Mouse (Mus musculus): Measurements from ENCODE around the gene Ntng1.

Ntng1 gene

DNA sequence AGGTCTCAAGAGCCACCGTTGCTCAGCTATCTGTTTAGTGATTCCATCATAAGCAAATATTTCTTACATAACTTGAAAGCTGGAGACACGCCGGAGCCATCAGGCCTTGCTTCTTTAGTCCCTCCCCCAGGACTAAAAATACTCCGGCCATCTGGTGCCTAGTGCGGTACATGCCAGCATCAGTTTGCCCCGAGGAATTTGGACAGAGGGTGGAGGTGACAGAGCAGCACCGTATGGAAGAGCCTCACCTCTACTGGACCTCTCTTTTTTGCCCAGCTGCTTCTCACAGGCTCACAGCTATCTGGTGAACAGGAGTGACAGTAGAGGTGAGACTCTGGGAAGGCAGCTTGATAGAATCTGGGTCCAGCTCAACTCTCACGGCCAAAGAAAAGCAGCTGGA lies 211.6 kb downstream of the Ntng1 start:
- in situ Hi-C loops (cut with MboI, MseI): loop anchor here (10.0 kb wide), 1 partner anchor 637 kb away; no protein-coding TSS in a partner anchor

DNA sequence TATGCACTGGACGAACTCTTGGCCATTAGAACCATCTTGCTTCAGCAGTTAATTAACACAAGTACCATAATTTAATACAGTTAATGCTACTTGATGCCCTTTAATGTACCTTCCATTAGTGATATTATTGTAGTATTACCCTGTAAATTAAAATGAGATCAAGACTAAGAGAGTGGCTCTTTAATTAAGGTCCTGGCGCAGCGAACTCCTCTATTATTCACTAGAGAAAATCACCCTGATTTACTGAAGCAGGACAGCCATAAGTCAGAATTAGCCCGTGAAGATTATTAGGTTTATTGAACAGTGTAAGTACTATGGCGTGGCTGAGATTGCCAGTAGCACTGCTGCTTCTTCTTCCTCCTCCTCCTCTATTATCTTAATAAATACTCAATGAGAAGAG lies 212.8 kb downstream of the Ntng1 start:
- in situ Hi-C loops (cut with MboI, MseI): loop anchor here (10.0 kb wide), 1 partner anchor 636 kb away; no protein-coding TSS in a partner anchor

DNA sequence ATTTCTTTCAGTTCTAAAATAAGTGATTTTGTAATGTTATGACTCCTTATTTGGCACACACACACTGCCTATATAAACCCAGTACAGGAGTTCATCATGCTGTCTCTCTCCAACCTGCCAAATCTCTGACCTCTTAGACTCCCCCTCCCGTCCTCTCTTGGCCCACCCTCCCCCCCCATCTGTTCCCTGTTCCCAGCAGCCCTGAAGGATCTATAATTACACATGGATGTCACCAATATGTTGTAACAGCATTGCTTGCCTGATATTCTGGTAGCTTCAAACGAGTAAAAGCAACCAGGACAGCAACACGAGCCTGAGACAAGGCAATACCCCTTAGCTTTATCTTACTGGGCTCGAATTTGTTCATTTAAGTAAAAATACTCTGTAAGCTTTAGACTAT lies 220.0 kb downstream of the Ntng1 start:
- in situ Hi-C loops (cut with MboI, MseI): no loop called here

DNA sequence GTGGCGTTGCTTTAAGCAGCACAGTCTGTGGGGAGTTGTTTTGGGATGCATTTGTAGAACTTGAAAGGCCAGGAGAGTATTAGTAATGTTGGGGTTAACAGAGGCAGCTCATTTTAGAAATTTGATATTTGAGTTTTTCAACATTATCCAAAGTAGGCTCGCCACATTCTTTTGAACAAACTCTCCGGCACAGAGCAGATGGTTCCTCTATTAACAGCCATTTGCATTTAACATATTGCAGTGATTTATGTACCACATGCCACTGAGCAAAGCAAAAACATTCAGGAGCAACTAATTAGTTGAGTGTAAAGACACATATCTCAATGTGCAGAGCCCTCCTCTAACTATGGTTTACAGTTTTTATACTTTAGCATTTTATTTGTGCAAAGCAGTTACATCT lies 224.8 kb downstream of the Ntng1 start:
- in situ Hi-C loops (cut with MboI, MseI): no loop called here

DNA sequence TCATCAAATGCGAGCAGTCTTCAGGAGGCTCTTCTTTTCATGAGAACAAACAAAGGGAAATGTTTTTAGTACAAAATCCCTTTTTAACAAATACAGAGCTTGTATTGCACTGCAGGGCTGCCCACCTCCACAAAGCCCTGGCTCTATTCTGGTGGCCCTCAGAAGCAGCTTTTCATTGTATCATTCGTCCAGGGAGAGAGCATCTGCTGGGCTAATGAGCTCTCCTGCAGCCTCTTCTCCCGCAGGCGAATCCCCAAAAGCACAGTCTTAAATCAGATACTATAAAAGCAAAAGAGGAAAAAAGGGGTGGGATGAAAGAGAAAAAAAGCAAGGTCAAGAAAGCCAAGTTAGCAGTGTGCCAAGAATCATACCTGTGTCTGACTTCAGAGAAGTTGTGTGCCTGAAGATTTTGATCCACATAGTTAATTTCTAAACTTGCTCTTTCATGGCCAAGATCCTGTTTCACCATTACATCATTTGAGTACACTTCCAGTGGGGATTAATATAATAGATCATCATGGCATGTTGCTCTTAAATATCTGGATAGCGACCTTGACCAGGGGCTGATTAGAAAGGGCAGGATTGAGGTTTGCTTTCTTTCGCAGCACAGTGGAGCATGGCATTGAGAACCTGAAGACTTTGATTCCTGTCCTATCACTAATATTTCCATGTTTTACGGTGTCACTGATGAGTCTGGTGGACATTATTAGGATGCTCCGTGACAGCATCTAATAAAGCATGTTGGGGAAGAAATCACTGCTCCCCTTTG lies 225.7 kb downstream of the Ntng1 start:
- in situ Hi-C loops (cut with MboI, MseI): no loop called here

DNA sequence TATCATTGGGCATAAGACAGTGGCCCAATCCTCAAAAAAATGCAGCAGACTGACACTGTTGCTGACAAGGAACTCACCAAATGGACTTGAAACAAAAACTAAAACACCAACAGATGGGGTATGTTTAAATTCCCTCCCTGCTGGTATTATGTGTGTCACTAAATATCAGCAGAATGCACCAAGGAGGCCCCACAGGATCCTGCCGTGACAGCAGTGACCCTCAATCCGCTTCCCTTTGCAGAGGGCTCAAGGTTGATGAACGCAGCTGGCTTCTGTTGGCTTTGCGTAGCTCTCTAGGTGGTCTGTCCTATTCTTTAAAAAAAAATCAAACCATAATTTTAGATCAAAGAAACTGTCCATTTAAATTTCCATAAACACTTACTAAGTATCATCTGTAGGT lies 226.7 kb downstream of the Ntng1 start:
- in situ Hi-C loops (cut with MboI, MseI): no loop called here

DNA sequence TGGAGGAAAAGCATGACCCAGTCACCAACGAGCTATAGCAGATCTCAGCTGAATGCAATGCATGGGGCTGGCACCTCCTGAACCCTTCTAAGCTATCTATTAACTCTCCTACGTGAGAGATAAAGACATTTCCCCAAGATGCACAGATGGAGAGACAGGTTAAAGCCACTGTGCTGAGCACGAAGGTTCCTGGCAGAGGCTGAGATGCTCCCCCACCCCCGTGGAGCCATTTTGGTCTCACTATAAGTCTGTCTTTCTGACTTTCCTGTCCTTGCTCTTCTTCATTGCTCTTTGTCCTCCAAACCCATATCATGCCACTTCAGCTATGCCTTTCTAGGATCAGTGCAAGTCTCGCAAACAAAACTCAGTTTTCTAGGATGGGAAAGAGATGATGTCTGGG lies 229.6 kb downstream of the Ntng1 start:
- in situ Hi-C loops (cut with MboI, MseI): no loop called here

DNA sequence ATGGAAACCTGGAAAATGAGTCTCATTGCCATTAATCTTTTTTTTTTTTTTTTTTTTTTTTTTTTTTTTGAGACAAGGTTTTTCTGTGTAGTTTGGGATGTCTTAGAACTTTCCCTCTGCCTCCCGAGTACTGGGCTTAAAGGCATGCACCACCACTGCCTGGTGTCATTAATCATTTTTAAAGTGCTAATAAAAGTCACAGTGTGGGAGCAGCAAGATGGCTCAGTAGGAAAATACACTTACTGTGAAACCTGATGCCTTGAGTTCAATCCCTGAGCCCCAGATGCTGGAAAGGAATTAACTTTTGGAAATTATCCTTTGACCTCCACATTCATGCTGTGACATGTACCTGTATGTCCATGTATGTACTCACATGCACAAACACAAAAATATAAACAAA lies 253.2 kb downstream of the Ntng1 start:
- in situ Hi-C loops (cut with MboI, MseI): no loop called here

DNA sequence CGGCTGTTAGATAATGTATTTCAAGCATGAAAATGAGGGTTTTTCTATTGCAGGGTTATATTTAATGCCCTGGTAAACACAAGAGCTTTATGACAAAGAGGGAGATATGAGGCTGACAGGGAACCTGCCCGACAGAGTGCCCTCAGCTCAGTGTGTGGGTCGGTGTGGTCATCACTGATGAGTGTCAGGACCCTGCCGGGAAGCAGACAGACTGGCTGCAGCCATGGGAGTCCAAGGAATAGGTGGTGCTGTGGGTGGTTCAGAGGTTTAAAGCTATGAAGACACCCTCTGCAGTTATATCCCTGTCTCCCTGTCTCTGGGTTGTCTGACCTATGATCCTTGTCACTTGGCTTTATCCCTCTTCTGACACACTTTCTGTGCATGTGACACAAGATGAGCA lies 258.1 kb downstream of the Ntng1 start:
- in situ Hi-C loops (cut with MboI, MseI): no loop called here

DNA sequence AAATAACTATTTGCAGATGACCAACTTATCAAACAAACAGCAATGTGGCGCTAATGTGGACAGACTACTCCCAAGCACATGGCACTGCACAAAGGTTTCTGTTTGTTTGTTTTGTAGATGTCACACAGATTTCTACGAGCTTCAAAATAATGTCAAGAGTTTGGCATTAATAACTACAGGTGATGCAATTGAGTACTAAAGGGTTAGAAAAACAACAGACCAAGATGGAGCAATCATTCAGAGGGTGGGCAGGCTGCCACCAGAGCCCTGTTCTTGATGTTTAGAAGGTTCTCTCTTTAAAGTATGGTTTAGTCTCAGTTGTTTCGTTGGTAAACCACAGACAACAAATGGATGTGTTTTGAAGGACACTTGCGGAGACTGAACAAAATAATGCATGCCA lies 264.8 kb downstream of the Ntng1 start:
- in situ Hi-C loops (cut with MboI, MseI): no loop called here

DNA sequence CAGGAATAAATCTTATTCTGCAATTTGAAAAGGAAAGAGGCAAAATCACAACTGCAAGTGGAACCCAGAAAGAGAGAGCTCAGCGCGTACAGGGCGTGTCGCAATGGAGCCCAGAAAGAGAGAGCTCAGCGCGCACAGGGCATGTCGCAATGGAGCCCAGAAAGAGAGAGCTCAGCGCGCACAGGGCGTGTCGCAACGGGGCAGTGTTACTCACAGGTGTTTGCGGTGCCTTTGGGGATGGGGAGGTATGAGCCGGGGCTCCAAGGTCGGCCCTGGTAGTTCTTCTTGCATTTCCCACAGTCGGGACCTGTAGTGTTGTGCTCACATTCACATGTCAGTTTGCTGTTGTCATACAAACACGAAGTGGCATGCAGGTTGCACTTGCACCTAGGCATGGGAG lies 271.8 kb downstream of the Ntng1 start:
- in situ Hi-C loops (cut with MboI, MseI): no loop called here

DNA sequence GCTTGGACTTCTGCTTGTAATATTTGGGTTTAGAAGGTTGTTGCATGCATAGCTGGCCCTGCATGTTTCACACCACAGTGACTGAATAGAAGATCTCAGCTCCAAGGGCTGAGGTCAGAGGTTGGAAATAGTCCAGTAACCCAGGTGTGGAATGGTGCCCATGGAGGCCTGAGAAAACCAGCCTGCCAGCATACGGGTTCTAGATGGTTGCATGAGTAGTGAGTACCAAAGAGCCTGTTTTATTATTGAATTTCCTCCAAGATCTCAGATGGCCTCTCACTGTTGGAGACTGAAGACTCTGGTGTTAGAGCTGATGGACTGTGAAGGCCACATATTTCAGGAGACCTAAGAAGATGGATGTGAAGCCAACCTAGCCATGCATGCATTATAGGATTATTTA lies 285.5 kb downstream of the Ntng1 start:
- in situ Hi-C loops (cut with MboI, MseI): no loop called here

DNA sequence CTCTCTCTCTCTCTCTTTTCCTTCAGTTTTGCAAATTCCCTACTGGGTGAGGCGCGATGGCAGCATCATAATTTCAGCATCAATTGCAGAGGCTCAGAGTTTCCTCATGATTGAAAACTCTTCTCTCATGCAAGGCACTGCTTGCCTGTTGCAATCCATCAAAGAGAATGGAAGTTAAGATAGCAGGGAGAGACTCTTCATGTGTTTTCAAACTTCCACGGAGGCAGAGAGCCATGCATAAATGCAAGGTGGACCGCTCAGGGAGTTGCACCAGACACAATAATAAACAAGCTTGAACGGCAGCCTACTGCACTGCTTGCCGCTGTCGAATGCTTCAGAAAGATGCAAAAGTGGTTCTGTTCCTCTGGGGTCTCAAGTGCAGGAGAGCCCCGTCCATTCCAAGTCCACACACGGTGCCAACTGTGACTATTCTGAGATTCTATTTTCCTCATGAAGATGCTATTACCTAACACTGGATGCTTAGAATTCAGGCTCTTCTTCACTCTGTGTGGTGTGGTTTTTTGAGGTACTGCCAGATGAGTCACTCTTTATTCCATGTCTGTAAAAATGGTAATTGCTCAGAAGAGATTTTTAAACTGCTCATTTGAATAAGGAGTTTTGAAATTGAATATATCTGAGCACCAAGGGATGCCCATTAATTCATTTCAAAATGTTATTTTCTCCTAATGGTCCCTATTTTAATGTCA lies 289.2 kb downstream of the Ntng1 start:
- in situ Hi-C loops (cut with MboI, MseI): no loop called here

DNA sequence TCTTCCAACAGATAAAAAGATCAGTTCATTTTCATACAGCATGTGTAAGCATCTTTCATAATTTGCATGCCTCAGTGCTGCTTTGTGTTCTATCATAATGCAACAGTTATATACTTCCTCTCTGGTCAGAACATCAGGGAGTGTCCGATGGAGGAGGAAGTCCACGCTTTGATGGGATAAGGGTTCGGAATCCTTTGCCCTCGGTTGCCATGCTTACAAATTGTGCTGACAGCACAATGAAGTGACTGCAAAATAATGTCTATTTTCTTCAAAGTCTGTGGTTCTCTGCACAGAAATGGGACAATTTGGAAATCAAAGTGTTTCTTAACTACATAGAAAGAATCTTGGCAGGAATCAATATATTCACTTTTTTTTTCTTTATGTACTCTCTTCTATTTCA lies 297.2 kb downstream of the Ntng1 start:
- in situ Hi-C loops (cut with MboI, MseI): no loop called here

DNA sequence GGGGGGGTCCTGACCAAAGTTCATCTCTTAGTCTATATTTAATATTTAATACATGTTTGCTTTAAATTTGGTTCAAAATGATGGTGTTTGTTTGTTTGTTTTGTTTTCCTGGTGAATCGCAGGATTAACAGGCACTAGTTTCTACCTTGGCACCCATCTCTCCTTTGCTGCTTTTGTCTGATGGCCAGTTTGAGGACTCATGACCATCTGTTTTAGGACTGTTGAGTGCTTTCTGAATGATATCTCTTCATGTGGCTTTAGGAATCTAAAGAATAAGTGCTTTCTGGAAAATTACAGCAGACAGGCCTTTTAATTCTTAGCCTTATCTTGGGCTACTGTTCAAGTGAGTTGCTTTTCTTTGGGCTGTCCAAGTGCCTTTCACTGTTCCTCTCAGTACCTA lies 318.0 kb downstream of the Ntng1 start:
- in situ Hi-C loops (cut with MboI, MseI): no loop called here

DNA sequence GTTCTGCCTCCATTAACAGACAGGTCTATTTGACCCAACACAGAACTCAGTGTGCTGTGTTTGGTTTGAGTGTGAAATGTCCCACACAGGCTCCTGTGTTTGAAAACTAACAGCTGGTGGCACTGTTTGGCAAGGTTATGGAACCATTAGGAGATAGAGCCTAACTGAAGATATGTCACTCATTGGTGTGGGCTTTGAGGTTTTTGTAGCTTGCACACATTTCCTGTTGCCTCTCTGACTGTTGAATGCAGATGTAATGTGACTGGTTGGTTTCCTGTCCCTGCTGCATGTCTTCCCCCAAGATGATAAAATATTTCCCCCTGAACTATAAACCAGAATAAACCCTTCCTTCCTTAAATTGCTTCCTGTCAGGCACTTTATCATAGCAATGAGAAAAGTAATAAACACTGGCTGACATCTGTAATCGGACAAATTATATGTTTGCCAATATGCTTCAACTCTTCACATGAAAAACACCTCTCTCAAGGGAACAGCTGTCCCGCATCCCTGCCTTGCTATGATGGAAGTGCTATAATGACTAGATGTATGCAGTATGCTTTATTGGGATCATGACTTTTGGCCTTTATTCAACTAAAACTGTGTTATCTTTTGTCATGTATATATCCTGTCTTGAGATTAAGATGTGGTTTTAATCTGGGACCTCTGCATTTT lies 320.9 kb downstream of the Ntng1 start:
- in situ Hi-C loops (cut with MboI, MseI): no loop called here

DNA sequence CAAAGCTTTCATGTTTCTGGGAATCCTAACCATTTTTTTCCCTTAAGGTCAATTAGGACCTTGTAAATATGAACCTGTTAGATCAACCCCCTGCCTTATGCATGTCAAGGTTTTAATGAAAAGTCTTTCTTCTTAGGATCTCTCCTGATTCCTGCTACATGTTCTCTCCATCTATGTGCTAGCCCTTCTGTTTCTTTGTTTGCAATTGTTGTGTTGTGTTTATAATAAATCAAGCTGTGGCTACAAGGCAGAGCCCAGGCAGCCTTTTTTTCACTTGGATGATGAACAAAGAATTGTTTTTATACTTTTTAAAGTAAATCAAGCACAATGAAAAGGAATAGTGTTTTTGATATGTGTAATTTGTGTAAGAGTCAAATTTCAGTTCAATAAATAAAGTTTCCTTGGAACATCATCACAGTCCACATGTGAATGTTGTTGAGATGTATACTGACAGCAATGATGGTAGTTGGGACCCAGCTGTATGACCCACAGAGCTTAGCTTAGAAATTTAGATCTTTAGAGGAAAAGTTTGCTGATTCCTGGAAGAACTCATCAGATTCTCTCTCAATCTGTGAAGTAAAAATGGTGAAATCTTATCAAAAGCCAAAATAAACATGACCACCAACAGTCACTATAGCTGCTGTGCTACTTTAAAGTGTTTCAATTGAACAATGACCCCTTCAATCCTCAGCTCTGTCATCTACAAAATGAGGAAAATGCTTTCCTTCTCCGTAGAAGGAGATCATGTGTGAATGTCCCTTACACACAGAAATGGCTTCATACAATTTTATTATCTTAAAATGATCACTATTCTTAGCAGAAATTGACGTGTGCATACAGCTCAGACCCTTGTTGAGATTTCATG lies 324.8 kb downstream of the Ntng1 start:
- in situ Hi-C loops (cut with MboI, MseI): no loop called here

DNA sequence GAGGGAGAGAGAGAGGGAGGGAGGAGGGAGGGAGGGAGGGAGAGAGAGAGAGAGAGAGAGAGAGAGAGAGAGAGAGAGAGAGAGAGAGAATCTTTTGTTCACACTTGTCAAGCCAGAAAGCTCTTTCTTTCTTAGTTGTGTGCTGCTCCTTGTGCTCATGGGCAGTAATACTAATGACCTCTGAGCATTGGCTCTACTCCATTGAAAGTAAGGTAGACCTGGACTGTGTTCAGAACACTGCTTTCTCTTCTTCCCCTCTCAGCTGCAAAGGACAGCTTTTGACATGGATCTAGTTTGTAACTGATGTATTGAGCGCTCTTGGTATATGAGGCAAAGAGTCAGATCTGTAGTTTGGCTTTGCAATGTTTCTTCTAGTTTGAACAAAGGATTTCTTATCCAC lies 334.7 kb downstream of the Ntng1 start:
- in situ Hi-C loops (cut with MboI, MseI): no loop called here

DNA sequence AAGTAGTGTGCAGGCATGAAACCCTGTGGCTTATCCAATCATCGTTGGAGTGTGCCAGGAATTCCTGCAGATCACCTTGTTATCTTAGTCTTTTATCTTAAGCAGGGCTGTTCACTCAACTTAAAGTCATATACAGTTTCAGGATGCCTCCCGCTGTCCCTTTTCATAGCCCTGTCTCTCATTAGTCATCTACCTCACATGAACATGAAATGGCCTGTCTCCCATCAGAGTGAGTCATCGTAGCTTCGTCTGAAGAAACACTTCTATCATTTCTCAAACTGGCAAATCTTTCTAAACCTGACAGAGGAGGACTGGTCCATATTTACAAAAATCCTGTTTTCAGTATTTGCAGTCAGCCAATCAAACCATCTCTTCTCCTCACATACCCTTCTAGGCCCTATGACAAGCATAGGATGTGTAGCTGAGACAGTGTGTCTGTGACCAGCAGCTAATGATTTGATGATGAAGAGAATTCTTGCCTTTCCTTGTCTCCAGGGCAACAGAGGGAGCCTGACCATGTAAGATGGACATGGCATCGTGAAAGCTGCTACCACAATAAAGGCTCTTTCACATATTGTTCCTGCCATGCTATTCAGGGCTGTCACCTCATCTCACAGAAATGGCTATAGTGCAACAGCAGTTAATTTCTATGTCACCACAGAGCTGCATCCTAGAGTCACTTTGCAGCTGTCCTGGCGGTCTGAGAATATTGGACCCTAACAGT lies 336.4 kb downstream of the Ntng1 start:
- in situ Hi-C loops (cut with MboI, MseI): no loop called here

DNA sequence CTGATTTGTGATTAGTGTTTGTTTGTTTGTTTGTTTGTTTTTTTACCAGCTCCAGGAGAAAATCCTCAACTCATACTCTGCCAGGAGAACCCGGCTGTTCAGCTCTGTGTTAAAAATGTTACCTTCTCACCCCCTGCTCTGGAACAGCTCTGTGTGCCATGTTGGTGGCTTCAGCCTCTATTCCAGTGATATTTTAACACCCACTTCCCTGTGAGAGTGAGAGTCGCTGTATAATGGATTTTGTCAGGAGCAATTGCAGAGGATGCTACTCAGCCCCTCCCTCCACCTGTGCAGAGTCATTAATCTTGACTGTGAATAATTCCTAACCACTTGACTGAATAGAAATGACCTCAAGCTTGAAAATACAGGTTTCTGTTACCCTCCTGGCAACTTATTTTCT lies 339.7 kb downstream of the Ntng1 start:
- in situ Hi-C loops (cut with MboI, MseI): no loop called here

DNA sequence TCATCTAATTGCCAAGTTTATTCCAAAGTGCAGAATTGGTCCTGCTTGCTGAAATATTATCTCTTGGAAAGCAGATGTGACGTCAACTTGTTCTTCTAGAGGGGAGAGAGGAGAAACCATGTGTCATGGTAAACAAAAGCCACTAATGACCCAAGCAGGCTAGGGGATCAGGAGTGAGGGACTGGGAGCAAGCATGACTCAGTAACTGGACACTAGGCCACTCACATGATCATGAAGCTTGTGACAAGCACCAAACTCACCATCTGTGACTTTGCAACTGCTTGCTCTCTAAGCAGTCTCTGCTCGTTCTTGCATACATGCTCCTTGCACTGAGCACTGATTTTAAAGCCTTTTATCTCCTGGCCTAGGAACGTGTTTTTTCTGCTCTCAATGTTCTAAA lies 340.2 kb downstream of the Ntng1 start:
- in situ Hi-C loops (cut with MboI, MseI): no loop called here

Data from T-helper 2 cell (primary cell).